Mouse (Mus musculus) 3T3-L1 (cell line): ENCODE measurements around the gene Pkd1l1.

Experiments
- DNase-seq: peaks from one replicate; pipeline ENCODE4 v3.0.0-alpha.2; 2015; ENCODE audit warnings: low read depth, low spot score

The Pkd1l1 gene

DNA sequence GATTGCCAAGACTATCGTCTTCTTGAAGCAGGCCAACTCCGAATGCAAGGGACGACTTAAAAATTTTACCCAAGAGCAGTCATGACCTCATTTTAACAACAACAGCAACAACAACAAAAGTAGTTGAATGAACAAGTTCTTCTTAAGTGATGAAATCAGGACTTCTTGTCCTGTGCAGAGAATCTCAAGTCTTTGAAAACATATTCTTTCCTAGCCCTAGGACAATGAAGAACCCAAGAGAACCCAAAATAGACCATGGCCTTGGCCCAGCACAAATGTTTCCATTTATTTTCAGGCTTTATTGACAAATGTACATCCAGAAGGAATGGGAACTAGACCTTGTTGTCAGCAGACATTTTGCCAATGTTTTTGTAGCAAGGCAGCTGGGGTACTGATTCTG, 147.7 kb downstream of the Pkd1l1 start:
- DNase-seq, result no peak

DNA sequence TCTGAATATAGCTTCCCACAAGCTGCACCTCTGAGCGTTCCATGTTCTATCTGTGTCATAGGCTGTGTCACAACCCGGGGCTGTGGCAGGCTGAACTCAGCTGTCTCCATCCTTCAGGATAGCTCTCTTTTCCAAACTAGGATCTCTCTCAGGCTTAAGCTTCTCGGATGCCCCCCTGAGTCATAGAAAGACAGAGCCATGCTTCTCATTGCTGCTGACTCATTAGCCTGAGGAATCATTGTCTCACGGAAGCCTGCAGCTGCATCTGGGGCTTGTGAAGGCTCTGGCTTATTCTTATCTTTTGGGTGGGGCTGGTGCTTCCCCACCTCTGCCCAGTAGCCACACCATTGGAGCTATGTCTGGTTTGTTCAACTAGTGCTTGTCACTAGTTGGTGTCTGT, 151.7 kb downstream of the Pkd1l1 start:
- DNase-seq, result peak; percentile 88

DNA sequence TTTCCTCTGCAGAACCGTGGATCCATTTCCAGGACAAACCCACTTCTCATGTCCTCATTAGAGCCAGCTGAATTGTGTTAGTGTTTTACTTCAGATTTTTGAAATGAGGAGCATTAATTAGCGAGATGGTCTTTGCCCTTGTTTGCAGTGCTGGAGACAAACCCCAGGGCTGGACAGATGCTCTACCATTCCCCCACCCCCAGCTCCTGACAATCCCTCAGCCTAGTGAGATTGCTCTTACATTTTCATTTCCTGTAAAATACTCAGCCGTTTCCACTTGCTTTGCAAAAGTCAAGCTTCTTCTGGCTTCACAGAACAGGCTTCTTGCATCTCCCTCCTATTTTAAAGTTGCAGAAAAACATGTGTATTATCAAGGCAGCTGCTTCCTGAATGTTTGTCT, 155.7 kb downstream of the Pkd1l1 start:
- DNase-seq, result no peak

DNA sequence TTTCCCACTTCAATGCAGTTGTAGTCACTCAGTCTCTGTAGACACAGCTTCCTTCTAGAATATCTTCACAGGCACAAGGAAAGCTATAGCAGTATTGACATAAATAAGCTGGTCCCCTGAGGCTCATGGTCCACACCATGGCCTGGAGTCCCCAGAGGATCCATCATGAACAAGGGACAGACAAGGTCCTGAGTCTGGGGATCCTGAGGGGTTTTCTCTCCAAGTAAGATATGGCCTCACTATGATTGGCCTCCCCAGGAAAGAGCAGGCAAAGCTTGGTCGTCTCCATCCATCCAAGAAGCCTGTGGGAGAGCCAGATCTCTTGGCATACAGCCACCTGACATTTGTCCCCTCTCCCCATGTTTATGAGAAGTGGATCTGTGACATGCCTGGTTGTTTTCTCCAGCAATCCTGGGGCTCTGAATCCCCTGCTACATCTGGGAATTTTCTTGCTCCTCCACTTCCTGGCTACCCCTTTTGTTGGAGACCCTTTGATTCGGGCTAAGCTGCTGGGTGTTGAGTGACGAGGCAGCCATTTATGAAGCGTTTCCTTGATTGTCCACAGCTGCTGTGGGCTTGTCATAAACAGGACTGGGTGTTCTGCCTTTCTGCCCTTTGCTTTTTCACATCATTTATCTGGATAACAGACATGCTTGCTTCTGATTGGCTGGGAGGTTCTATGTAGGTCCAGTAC, 158.8 kb downstream of the Pkd1l1 start:
- no peak for DNase-seq

GRCm38 (mm10) chr11:8811506-8812100, 161.5 kb downstream of the Pkd1l1 start:
- DNase-seq, result peak; percentile 75

DNA sequence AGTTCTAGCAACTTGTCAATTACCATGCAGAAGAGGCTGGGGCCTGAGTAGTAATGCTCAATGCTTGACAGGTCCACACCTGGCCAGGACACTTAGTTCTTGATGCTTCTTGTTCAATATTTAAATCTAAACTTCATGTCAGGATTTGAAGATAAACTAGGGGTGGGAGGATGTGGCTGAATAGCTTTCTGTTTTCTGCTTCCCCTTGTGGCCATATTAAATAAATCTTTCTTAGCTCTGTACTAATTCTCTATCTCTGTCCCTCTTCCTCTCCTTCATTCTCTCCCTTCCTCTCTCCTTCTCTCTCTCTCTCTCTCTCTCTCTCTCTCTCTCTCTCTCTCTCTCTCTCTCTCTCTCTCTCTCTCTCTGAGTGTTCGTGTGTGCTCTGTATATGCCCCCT, 163.4 kb downstream of the Pkd1l1 start:
- no peak for DNase-seq

DNA sequence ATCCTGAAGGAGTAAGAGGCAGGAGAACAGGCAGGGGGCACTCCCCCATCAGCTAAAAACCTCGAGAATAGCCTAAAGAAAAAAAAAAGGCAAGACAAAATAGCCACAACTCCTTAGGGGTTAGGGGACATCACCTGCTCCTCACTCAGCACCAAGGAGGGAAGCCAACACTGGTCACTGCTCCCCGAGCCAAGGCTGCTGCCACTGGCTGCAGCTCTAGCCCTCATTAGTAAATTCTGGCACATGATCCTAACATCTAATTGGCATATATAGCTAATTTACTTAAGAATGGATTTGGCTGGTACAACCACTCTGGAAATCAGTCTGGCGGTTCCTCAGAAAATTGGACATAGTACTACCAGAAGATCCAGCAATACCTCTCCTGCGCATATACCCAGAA, 166.1 kb downstream of the Pkd1l1 start:
- no peak for DNase-seq

GRCm38 (mm10) chr11:8804178-8804577, 168.9 kb downstream of the Pkd1l1 start:
- no peak for DNase-seq

DNA sequence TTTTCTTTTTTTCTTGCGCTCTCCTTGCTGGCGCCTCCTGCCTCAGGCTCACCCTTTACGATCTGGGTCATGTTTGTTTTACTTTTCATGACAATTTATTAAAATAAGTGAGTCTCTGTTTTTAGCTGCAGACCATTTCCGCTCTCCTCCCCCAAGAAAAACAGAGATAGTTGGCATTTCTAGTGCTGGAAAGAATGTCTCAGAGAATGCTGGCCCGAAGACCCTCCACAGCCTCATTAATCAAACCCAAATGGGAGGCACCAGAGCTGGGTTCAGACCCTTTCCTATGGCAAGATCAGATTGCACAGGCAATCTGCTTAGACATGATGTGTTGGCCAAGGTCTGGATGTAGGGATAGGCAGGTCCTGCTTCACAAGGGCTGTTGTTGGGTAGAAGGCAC, 175.6 kb downstream of the Pkd1l1 start:
- DNase-seq, result no peak

- no peak for DNase-seq
Measured at GRCm38 (mm10) chr11:8795031-8795430, 178.0 kb downstream of the Pkd1l1 start.

GRCm38 (mm10) chr11:8792146-8792545, 180.9 kb downstream of the Pkd1l1 start:
- DNase-seq, result no peak

- DNase-seq, result no peak
Measured at GRCm38 (mm10) chr11:8789186-8789585, 183.9 kb downstream of the Pkd1l1 start.

DNA sequence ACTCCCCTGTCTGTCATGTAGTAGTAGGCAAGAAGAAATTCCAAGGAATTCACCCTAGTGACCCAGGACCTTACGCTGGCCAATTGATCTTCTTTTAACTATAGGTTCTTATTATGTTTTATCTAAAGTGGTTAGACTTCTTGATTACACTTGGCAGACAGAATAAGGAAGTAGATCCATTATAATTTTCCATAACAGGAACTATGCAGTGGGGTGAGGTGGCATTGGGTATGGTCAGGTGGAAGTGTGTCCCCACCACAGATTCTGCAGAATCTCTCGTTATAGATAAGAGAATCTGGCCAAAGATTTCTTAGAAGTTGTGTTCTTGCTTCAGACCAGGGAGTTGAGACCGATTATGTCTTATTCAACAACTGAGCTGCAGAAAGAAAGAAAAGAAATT, 185.5 kb downstream of the Pkd1l1 start:
- no peak for DNase-seq

DNA sequence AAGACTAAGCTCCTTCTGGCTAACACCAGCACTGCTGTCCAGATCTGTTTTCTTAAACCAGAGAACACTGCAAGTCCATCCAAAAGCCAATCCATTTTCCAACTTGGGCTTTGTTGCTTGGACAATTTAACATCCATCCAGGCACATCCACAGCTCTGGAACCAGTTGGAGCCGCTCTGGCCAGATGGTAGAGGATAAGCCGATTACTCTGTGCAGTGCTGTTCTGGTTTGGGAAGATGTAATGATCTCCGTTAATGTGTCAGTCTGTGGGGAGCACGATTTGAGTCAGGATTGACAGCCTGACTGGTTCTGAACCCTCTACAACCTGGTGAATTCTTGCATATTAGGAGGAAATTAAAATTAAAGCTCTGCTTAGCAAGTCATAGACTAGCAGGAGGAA, 188.7 kb downstream of the Pkd1l1 start:
- no peak for DNase-seq

DNA sequence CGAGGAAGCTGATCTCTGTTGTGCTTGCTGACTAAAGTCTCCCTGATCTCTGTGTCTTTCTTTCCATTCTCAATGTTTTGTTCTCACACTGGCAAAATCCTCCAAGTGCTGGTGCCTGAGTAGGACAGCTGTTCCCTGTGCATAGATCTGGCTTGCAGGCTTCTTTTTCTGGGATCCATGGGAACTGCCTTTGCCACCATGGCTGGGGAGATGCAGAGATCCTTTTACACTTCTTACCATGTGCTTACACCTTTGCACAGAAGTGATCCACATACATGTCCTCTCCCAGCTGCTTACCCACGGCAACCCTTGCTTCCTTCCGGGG, 191.0 kb downstream of the Pkd1l1 start:
- no peak for DNase-seq

DNA sequence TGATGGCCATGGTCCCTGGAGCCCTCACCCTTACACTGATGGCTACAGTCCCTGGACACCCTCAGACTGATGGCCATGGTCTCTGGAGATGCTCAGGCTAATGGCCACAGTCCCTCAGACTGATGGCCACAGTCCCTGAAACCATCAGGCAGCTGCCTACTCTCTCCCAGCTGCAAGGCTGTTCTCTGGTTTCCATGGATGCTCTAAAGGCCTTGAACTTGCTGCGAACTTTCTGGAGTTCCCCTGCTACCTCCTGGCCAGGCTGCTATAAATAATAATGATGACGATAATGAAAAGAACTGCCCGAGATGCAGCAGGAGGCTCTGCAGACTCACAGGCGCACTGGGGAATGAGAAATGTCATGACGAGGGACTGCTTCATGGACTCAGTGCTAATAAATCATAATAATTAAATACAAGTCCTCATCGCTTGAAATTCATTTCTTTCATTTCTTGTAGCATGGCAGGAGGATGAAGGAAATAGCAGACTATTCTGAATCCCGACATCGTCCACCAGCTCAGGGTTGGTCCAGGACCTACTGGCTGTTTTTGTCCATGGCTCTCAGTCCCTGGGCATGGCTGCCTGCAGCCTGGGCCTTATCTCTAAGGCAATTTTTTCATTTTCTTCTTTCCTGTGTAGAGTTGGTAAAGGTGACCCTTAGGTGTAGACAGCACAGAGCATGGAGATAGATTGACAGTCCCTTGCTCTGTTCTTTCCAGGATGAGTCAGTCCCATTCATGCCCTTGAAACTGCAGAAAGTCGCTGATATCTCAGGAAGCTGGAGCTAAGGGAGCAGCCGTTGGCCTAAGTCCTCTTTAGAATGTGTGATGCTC, 191.5 kb downstream of the Pkd1l1 start:
- DNase-seq, result peak; percentile 12

- DNase-seq, result no peak
Measured at GRCm38 (mm10) chr11:8779427-8779826, 193.6 kb downstream of the Pkd1l1 start.
